Mouse (Mus musculus) MEL (cell line): ENCODE measurements at regions not wholly inside any gene's neighbourhood (a gene's known extent, or its start where the extent isn't known, plus 50 kb on each side); places are given as distances from the start of the nearest gene placed in this dataset.

Experiments
- CHD2 ChIP-seq: IDR thresholded peaks from 2 replicates; pipeline ENCODE4 v1.6.1; 2011; ENCODE audit warnings: low read length, improper control_type of control experiment
- CTCF ChIP-seq, 3 experiments: IDR thresholded peaks in 2 of 3; conservative IDR thresholded peaks in 1 of 3; 2 replicates each; pipeline ENCODE4 v1.5.1; 2011 to 2012; ENCODE audit warnings: low read length in 3 of 3, low read depth in 2 of 3, mild to moderate bottlenecking in 2 of 3, improper control_type of control experiment in 1 of 3, inconsistent platforms in 1 of 3, mixed read lengths in 1 of 3, moderate library complexity in 1 of 3; ENCODE audit not compliant: control insufficient read depth in 1 of 3, insufficient read depth in 1 of 3, poor library complexity in 1 of 3, severe bottlenecking in 1 of 3
- EP300 ChIP-seq, 2 experiments: IDR thresholded peaks; 2 replicates each; pipeline ENCODE4 v1.6.1; 2011; ENCODE audit warnings: improper control_type of control experiment in 2 of 2, low read length in 2 of 2, low read depth in 1 of 2, mild to moderate bottlenecking in 1 of 2
- ETS1 ChIP-seq: IDR thresholded peaks from 2 replicates; pipeline ENCODE4 v1.6.1; 2012; ENCODE audit warnings: low read depth, mild to moderate bottlenecking, inconsistent platforms, low read length, improper control_type of control experiment, moderate library complexity
- POLR2A ChIP-seq, 2 experiments: IDR thresholded peaks; 2 replicates each; pipeline ENCODE4 v1.6.1; 2011 to 2012; ENCODE audit warnings: low read length in 2 of 2, mild to moderate bottlenecking in 2 of 2, control low read depth in 1 of 2, improper control_type of control experiment in 1 of 2, low read depth in 1 of 2, moderate library complexity in 1 of 2; ENCODE audit not compliant: control insufficient read depth in 1 of 2, insufficient read depth in 1 of 2, poor library complexity in 1 of 2
- TCF12 ChIP-seq: IDR thresholded peaks from 2 replicates; pipeline ENCODE4 v1.6.1; 2014; ENCODE audit warnings: low read depth, mild to moderate bottlenecking, inconsistent platforms, low read length, improper control_type of control experiment, moderate library complexity
- USF1 ChIP-seq: IDR thresholded peaks from 2 replicates; pipeline ENCODE4 v1.6.1; 2014; ENCODE audit warnings: low read depth, mild to moderate bottlenecking, inconsistent platforms, low read length, improper control_type of control experiment, moderate library complexity
- USF2 ChIP-seq, 2 experiments: IDR thresholded peaks; 2 replicates each; pipeline ENCODE4 v1.6.1; 2011 to 2012; ENCODE audit warnings: improper control_type of control experiment in 2 of 2, low read length in 2 of 2, borderline replicate concordance in 1 of 2, inconsistent platforms in 1 of 2, low read depth in 1 of 2, mild to moderate bottlenecking in 1 of 2; ENCODE audit not compliant: insufficient read depth in 1 of 2

- TF ChIP-seq POLR2A (IDR thresholded peaks at IDR 0.05; ENCODE audit: control insufficient read depth in 1 of 2, insufficient read depth in 1 of 2, low read depth in 1 of 2, low read length in 2 of 2, poor library complexity in 1 of 2) (no peak), EP300 (IDR thresholded peaks at IDR 0.05; ENCODE audit: low read depth in 1 of 2, low read length in 2 of 2) (no peak), TCF12 (no peak), USF2 (IDR thresholded peaks at IDR 0.05; ENCODE audit: borderline replicate concordance in 1 of 2, insufficient read depth in 1 of 2, low read depth in 1 of 2, low read length in 2 of 2) (no peak), CTCF (IDR thresholded peaks at IDR 0.05 in 2 of 3, conservative IDR thresholded peaks at IDR 0.05 in 1 of 3; ENCODE audit: control insufficient read depth in 1 of 3, insufficient read depth in 1 of 3, low read depth in 2 of 3, low read length in 3 of 3, poor library complexity in 1 of 3, severe bottlenecking in 1 of 3) (no peak), CHD2 (no peak), ETS1 (no peak), USF1 (no peak)
These were observed 71.8 kb upstream of the Gm26897 start for GRCm38 (mm10) chr5:111661971-111662370.
